Mouse (Mus musculus): Measurements from ENCODE around the gene Bloc1s3.

GRCm38 (mm10) chr7:19485488-19485887 is 22.7 kb downstream of the Bloc1s3 start:
- TF ChIP-seq CTCF (IDR thresholded peaks at IDR 0.05; ENCODE audit: low read depth), result no peak
- TF ChIP-seq EP300 (IDR thresholded peaks at IDR 0.05; ENCODE audit: low read depth), result no peak
